Mouse (Mus musculus) Muller cell, postnatal 12 days (primary cell): ENCODE data around the gene Rimbp3.
"Not testable (repeated sequence)": the region's sequence is repeated elsewhere in the genome, so short reads cannot be mapped to it uniquely, and the experiment has no call there.

Source experiments
- DNase-seq: peaks from one replicate; pipeline ENCODE4 v3.0.0-alpha.2; 2015; ENCODE audit errors: inconsistent ontology term

Gene Rimbp3

DNA sequence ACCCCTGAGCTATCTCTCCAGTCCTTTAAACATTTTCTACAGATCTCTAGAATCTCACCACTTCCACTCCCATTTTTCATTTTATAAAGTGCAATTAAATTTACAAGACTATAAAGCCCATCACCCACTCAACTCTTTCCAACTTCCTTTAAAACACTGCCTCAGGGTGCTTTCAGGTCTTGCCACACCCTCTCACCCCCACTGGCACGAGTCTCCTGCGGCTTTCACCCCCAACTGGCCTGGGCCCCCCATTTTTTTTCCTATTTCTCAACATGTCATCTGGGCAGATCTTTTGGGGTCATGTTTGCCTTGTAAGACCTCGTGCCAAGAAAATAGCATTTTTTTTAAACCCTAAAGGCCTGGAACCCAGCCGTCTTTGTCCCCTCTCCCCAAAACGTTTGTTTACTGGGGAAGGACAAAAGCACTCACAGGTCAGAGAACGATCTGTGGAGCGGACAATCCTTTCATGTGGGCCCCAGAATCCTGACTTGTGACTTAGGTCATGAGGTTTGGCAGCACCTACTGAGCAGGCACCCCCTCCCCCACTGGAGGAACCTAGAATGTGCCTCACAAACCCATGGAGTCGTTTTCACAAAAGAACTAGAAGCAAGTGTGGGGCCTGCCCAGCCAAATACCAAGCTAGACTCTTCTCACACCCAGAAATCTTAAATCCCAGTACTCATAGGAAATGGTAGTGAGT, 8.7 kb downstream of the Rimbp3 start:
- DNase-seq: no peak

DNA sequence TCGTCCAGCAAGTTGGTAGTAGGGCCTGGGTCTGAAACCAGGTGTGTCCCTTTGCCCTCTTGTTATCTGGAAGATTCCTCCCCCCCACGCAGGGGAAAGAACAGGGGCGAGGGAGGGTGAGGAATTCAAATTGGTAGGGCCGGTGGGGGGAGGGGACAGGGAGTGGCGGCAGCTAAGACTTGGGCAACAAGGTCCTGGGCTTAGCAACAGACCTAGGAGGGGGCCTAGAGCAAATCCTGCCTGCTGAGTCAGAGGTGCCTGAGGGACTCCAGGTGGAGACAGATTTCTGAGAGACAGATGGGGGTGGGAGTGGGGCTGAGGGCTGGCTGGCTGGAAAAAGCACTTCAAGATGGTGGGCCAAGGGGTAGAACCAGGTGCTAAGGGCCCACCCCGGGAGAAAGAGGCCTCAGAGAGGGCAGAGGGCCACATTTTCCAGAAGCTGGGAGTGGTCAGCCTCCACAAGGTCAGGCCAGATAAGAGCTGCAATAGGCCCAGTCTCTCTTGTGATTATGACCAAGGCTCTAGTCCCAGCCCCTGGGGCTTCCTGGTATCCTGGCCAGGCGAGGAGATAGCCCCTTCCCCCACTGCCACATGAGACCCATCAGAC, 11.8 kb downstream of the Rimbp3 start:
- DNase-seq: no peak

DNA sequence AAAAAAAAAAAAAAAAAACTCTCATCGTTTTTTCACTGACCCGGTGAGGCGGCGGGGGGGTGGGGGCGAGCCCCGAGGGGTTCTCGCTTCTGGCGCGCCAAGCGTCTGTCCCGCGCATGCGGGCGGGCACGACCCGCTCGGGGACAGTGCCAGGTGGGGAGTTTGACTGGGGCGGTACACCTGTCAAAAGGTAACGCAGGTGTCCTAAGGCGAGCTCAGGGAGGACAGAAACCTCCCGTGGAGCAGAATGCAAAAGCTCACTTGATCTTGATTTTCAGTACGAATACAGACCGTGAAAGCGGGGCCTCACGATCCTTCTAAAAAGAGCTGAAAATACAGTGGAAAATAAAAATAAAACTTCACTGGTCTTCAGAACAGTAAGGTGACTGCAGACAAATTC, 13.8 kb downstream of the Rimbp3 start:
- peak; percentile 75 for DNase-seq

DNA sequence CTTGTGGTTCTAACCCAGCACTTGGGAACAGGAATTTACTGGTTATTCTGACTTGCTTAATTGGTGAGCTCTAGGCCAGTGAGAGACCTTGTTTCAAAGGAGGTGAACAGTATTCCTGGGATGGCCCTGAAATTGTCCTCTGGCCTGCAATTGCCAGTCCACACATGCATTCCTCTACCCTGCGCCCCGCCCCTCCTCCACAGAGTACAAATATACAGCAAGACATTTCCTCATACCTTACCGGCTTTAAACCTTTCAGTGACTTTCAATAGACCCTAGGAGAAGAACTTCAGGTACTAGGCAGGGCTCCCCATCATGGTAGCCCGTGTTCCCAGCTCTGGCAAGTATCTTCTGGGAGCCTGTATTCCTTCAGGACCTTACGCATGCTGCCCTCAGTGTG, 17.2 kb downstream of the Rimbp3 start:
- DNase-seq: no peak

DNA sequence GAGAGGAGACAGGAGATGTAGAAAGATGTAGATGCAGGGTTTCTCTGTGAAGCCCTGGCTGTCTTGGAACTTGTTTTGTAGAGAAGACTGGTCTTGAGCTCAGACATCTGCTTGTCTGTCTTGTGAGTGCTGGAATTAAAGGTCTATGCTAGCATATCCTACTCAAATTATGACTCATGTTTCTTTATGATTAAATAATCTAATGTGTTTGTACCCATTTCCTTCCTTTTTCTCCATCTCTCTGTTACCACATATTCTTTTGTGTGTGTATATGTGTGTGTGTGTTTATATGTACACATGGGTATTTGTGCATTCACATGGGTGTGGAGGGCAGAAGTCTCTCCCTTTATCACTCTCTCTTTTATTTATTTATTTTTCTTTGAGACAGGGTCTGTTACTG, 18.1 kb downstream of the Rimbp3 start:
- DNase-seq: no peak

DNA sequence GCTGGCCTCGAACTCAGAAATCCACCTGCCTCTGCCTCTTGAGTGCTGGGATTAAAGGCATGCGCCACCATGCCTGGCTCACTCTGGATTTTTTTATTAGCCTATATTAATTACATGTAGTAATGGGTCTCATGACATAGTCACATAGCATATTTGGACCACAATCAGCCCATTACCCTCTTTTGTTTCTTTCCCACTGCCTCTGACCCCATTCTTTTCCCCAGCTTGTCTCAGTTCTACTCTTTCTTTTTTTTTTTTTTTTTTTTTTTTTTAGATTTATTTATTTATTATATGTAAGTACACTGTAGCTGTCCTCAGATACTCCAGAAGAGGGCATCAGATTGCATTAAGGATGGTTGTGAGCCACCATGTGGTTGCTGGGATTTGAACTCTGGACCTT, 23.1 kb downstream of the Rimbp3 start:
- not testable (repeated sequence) for DNase-seq

DNA sequence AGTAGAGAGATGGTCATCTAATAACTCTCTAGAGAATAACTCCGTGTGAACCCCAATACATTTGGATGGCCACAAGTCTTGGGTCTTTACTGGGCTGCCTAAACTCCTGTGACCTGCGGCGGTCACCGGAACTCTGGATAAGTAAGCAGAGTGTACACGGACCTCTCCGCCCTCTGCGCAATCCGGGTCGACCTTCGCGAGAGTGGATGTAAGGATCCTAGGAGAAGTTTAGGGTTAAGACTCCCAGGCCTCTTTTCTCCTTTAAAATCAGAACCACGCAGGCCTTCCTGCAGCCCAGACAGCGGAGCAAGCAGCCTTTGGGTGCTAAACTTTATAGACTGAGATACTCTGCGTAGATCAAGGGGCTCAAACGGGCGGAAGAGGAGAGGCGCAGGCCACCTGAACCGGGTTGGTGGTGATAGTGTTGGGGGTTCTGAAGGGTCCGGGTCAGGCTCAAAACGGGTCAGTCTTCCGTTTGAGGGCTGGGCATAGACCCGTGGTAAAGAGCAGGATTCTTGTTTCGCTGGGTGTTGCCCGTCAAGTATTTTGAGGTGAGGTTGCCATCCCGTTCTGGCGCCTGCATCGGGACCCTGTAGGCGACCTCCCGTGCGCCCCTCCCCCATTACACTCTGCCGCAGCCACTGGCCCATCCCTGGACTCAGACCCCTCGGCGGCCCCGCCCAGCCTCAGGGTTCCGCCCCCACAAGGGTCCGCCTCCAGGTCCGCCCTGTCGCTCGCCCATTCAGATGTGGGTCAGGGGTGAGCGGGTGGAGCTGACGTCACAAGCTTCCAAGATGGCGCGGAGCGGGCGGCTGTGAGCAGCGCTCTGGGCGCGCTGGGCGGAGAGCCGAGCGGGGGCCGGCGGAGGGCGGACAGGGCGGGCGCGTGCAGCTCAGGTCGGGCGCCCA, 24.6 kb downstream of the Rimbp3 start, which contains the start of gene Hic2:
Gene Hic2 (plus strand): TSS at position 779 of the 908 bp plus-strand sequence.
- peak; percentile 98 for DNase-seq

DNA sequence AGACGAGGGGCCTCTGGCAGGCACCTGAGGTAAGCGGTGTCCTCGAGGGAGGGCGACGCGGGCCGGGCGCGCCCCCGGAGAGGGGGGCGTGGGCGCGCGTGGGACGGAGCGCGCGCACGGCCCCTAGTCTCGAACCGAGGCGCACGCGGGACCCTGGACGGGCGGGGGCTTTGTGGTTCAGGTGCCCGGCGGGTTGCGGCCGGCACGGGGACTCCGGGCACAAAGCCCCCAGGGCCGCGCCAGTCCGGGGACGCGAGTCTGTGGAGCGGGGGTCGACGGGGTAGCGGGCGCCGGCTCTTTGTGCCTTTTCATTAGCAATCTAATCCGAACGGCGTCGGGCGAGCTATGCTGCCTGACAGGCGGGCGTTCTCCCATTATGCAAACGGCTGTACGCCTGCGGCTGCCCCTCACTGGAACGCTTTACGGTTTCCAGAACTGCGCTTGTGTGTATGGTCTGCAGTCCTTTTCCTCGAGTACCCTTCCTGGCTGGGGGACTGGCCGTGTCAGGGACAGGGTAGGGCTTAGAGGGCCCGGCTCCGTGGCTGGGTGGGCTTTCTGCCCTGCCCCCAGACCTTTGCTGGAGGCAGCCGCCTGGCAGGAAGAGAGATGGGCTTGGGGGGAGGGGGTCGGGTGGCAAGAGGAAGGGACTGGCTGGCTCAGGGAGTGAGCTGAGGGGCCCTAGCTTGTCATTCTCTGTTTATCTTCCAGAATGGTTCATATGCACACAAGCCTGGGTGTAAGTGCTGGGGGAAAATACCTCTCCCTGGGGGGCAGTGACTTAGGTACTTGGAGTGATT, 25.5 kb downstream of the Rimbp3 start:
- DNase-seq: peak; percentile 40

DNA sequence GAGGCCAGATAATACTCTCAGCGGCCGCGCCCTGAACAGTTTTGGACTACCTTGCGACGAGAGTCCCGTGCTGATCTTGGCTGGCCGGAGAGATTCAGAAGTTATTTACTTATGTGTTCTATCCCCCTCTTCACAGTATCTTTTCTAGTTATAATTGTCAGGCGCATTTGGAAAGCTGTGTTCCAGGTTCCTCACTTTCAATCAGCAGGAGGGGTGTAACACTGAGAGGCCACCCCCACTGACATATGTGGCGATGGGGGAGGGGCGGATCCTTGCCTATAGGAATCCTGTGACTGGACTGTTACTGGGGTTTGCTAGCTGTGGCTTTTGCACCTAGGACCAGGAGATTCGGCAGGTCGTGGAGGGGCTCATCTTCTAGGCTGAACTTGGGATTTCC, 26.1 kb downstream of the Rimbp3 start:
- peak; percentile 46 for DNase-seq

DNA sequence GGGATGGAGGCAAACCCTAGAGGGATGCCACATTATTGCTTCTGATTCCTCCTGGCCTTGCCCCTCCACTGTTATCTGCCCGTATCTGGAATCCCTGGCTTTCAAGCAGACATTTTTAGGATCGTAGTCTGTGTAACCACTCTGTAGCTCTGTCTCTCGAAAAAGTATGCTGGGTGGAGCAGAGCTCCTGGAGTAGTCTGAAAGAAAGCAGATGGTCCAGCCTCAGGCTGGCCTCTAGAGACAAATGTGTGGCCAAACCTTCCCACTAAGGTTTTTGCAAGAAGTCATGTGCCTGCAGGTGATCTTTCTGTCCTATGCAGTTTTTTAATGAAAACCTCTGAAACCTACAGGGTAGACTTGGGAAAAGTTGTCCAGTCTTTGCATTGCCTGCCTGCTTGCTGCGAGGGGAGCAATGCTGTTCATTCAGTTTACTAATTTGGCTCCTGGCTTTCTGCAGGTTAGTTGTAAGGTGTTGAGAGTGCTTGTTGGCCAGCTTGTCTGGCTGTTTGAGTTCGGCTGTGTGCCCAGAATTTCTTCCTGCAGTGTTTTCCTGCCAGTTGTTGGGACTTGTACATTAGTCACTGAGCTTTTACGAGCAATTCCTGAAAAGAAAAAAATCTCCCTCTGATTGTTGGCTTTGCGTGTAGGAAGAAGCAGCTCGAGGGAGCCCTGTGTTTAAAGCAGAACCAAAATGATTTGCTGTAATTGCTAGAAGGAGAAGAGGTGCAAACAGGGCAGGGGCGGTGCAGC, 26.7 kb downstream of the Rimbp3 start:
- DNase-seq: peak; percentile 13

DNA sequence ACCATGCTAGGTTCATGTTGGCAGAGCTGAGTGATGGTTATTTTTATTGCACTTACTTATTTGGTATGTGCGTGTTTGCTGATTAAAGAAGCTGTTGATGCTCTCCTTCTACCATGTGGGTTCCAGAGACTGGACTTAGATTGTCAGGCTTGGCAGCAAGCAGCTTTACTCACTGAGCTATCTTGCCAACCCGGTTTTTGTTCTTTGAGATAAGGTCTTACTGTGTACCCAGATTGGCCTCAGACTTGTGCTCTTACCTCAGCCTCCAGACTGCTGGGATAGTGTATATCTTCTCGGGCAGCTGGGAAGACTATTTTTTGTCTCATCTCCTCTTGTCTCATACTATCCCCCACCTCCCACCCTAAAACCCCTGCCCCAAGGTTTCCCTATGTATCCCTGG, 29.2 kb downstream of the Rimbp3 start:
- no peak for DNase-seq

DNA sequence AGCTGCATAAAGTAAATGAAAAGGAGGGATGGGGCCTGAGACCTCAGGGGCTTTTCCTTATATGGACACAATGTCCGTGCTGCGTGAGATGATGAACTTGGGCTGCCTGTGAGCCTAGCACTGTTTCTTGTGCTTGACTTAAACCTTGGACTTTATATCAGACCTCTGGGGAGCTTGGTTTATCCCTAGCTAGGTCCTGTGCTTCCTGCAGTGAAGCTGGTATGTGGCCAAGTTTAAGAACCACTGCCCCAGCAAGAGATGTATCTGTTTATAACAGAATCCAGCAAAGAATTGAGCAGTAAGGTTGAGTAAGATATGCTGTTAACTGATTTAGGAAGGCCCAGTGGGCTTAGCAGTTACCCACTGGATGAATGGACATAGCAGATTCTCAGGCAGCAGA, 31.0 kb downstream of the Rimbp3 start:
- no peak for DNase-seq

DNA sequence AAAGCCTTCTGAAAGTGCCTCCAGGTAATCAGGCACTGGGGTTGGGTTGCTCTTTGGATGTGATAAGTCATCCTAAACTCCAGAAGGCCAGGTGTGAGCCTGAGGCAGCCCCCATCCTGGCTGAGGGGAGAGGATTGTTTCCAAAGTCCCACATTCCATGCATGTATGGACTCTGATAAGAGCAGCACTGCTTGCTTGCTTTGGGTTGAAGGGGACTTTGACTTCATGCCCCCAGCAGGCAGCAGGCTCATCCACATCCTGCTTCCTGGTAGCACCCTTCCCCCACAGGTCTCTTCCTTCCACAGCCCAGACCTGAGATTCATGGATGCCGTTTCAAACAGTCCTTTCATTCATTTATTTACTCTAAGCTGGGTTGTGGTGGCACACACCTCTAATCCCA, 35.3 kb downstream of the Rimbp3 start:
- no peak for DNase-seq

DNA sequence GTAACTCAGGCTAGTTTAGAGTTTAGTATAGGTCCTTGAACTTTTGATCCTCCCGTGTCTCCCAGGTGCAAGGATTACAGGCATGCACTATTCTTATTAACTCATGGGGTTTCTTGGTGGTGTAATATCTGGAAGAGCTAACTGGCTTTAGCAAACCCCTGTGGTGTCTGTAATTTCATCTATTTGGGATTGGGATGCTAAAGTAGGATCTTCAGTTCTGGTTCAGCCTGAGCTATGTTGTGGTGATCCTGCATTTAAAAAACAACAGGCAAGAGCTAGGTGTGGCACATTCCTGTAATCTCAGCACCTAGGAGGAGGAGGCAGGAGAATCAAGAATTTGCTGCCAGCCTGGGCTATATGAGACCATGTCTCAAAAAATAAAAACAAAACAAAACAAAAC, 36.6 kb downstream of the Rimbp3 start:
- DNase-seq: no peak

DNA sequence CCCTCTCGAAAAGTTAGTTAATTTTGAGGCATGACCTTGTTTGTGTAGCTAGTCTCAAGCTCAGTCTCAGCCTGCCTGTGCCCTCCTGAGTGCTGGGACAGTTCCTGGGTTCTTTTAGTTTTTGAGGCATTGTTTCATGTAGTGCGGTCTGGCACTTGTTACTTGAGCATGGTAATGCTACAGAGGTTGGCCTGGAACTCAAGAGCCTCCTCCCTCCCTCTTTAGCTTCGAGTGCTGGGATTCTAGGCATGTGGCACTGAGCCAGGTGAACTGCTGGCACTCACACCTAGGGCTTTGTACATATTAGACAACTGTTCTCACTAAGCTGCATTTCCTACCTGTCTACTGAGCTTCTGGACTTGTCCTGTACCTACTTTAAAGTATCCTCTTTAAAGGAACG, 39.3 kb downstream of the Rimbp3 start:
- DNase-seq: peak; percentile 45

DNA sequence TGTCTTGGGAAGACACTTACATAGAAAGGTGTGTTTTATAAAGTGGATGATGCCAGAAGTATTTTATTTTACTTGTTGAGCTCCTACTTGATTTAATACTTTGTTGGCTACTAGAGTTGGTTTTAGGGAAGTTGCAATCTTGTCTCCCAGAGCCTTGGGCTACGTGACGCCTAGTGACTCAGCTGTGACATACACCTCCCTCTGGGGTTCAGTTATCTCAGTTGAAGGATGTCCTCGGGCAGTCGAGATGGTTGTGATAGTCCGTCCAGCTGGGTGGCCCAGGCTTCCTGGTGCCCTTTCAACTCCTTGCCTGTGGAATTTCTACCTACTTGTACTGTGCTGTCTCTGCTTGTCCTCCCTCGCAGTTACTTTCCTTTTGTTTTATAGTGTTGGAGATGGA, 40.7 kb downstream of the Rimbp3 start:
- no peak for DNase-seq

DNA sequence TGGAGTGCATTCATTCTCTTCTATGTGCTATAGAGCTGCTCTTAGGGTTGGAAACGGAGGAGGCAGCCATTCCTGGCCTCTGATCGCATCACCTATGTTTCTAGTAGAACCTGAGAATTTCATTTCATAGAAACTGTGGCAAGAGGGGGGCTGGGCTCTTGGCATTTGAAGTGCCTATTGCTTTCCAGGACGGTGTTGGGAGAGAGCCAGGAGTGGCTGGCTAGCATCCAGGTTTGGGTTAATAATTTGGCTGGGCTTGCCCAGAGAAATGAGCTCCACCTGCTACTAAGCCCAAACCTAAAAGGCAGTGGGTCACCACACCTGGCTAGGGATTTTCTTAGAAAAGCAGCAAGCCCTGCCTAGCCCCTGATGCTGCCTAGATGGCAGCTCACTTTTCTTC, 43.1 kb downstream of the Rimbp3 start:
- DNase-seq: peak; percentile 41

DNA sequence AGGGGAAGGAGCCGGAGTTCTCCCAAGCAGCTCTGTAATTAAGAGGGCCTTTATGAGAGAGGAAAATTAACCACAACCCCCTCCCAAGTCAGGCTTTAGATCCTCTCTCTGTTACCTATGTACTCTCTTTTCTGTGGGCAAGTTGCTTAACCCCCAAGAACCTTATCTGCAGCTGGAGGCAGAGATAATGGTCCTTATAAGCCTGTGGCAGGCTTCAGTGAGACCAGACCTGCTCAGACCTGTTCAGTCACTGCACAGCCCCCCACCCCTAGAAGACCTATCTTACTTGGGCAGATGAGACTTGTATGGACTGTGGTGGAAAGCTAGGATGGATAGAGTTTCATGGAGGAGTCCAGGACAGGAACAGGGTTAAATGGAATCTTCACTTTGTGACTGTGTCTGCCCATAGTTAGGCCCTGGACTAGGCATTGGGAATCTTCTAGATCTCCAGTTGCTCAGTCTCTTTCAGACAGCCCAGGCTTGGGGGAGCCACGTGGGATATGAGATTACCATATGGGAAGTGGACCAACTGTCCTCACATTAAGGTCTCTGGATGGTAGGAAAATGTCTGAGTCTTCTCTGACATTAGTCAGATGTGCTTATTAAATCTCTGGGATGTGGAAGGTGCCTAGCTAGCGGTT, 43.8 kb downstream of the Rimbp3 start:
- no peak for DNase-seq

DNA sequence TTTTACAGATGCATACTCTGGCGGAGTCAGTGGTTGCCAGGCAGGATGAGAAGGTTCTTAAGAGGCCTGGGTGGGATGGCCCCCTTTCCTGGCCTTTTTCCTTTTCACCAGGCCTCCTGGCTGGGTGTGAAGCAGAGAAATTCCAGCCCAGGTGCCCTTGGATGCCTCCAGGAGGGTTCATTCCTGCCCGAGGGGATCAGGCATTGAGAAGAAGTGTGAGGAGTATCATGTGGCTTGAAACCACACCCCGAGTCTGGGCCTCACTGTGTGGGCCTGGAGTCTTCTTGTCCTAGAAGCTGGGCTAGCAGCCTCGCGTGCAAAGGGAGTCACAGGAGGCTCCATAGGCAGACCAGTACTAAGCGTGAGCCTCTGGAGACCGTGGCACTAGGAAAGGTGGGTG, 44.4 kb downstream of the Rimbp3 start:
- no peak for DNase-seq

DNA sequence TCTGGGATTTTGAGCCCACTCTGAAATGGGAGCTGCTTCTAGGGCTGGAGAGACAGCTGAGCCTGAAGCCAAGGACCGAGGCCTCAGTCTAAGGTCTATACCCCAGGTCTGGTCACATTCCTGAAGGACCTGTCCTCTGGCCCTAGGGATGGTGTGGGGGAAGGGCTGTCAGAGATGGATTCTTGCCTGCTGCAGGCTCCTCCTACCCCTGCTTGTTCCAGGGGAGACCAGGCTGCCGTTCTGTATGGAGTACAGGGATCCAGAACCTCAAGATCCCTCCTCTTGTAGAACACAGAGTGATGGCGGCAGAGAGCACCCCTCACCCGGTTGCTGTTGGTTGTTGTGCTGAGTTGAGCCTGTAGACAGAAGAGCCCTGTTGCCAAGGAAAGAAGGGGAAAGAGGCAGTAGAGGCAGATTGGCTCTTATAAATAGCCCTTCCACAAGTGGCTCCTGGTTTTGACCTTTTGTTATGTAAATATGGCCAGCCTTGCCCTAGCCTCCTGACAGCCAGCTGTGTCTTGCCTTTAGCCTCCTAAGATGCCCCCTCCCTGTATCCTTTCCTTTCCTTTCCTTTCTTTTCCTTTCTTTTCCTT, 45.7 kb downstream of the Rimbp3 start:
- no peak for DNase-seq
